Mouse (Mus musculus) small intestine, adult 2 months (tissue): ENCODE data around the gene Anln.

Experiments used
- CTCF ChIP-seq: fragments of 200-500 bp; IDR thresholded peaks from 2 replicates; pipeline ENCODE4 v1.5.1; 2012; ENCODE audit warnings: low read depth, mild to moderate bottlenecking, control low read depth, inconsistent platforms, low read length, moderate library complexity, mixed read lengths; ENCODE audit not compliant: insufficient replicate concordance, insufficient read length; ENCODE audit errors: extremely low read depth
- POLR2A ChIP-seq: fragments of 200-500 bp; IDR thresholded peaks from 2 replicates; pipeline ENCODE4 v1.6.1; 2012; ENCODE audit warnings: low read depth, mild to moderate bottlenecking, control low read depth, inconsistent platforms, low read length, moderate library complexity

DNA sequence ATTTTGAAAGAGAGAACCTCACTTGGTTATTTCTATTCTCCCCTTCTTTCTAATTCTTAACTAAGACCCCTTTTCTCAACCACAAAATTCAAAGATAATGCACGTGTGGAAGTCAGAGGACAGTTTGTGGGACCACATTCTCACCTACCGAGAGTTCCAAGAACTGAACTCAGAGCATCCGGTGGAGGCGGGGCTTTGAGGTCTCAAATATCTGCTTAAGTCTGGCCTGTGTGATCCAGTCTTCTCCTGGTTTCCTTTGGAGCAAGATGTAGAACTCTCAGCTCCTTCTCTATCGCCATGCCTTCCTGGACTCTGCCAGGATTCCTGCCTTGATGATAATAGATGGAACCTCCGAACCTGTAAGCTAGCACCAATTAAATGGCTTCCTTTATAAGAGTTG is 13.0 kb upstream of the Anln start:
- TF ChIP-seq POLR2A (no peak), CTCF (no peak)
